Mouse (Mus musculus) CH12.LX (cell line): ENCODE data around the gene Chmp4b.

Experiments
- CTCF ChIP-seq, 2 experiments: IDR thresholded peaks in 1 of 2; conservative IDR thresholded peaks in 1 of 2; 2 replicates each; pipeline ENCODE4 v1.5.1; 2011 to 2012; ENCODE audit warnings: low read depth in 2 of 2, low read length in 2 of 2, improper control_type of control experiment in 1 of 2, inconsistent platforms in 1 of 2, mild to moderate bottlenecking in 1 of 2, moderate library complexity in 1 of 2
- EP300 ChIP-seq: IDR thresholded peaks from 2 replicates; pipeline ENCODE4 v1.6.1; 2011; ENCODE audit warnings: low read length, improper control_type of control experiment
- ETS1 ChIP-seq: conservative IDR thresholded peaks from 2 replicates; pipeline ENCODE4 v1.6.1; 2012; ENCODE audit warnings: low read depth, mild to moderate bottlenecking, inconsistent platforms, low read length, improper control_type of control experiment, moderate library complexity
- MAFK ChIP-seq: IDR thresholded peaks from 2 replicates; pipeline ENCODE4 v1.6.1; 2011; ENCODE audit warnings: low read length, improper control_type of control experiment; ENCODE audit not compliant: insufficient replicate concordance
- MAX ChIP-seq: IDR thresholded peaks from 2 replicates; pipeline ENCODE4 v1.6.1; 2011; ENCODE audit warnings: low read length, improper control_type of control experiment
- MAZ ChIP-seq: IDR thresholded peaks from 2 replicates; pipeline ENCODE4 v1.6.1; 2012; ENCODE audit warnings: low read depth, mild to moderate bottlenecking, inconsistent platforms, low read length, improper control_type of control experiment, moderate library complexity
- MEF2A ChIP-seq: IDR thresholded peaks from 2 replicates; pipeline ENCODE4 v1.6.1; 2014; ENCODE audit warnings: low read depth, mild to moderate bottlenecking, inconsistent platforms, low read length, improper control_type of control experiment, borderline replicate concordance
- NELFE ChIP-seq: IDR thresholded peaks from 2 replicates; pipeline ENCODE4 v1.6.1; 2011; ENCODE audit warnings: low read depth, low read length, improper control_type of control experiment
- POLR2A ChIP-seq: IDR thresholded peaks from 2 replicates; pipeline ENCODE4 v1.6.1; 2011; ENCODE audit warnings: low read depth, mild to moderate bottlenecking, improper control_type of control experiment, low read length
- POLR2AphosphoS2 ChIP-seq: IDR thresholded peaks from 2 replicates; pipeline ENCODE4 v1.6.1; 2011; ENCODE audit warnings: low read depth, low read length, improper control_type of control experiment
- RCOR1 ChIP-seq: conservative IDR thresholded peaks from 2 replicates; pipeline ENCODE4 v1.6.1; 2012; ENCODE audit warnings: low read depth, mild to moderate bottlenecking, inconsistent platforms, low read length, improper control_type of control experiment
- TBP ChIP-seq: conservative IDR thresholded peaks from 2 replicates; pipeline ENCODE4 v1.6.1; 2011; ENCODE audit warnings: low read depth, low read length, improper control_type of control experiment
- ZNF384 ChIP-seq: IDR thresholded peaks from 2 replicates; pipeline ENCODE4 v1.6.1; 2012; ENCODE audit warnings: low read depth, low read length, improper control_type of control experiment, inconsistent platforms

GRCm38 (mm10) chr2:154674008-154674407, 22.5 kb downstream of the Chmp4b start:
- TF ChIP-seq RCOR1 (no peak), POLR2A (no peak), ETS1 (no peak), CTCF (conservative IDR thresholded peaks at IDR 0.05 in 1 of 2, IDR thresholded peaks at IDR 0.05 in 1 of 2; ENCODE audit: low read depth in 2 of 2, low read length in 2 of 2) (no peak), ZNF384 (no peak), NELFE (no peak), TBP (no peak), MAFK (no peak), POLR2AphosphoS2 (no peak), EP300 (no peak), MAZ (no peak), MAX (no peak), MEF2A (no peak)
